Mouse (Mus musculus): ENCODE results near the gene Plin5. TPM values are rescaled to one million over a fixed set of nuclear protein-coding genes. Genes with fewer than 3 reads are reported as not detected.

Gene Plin5
- polyA plus RNA-seq, 1 experiment from 2014 or later, result not detected

DNA sequence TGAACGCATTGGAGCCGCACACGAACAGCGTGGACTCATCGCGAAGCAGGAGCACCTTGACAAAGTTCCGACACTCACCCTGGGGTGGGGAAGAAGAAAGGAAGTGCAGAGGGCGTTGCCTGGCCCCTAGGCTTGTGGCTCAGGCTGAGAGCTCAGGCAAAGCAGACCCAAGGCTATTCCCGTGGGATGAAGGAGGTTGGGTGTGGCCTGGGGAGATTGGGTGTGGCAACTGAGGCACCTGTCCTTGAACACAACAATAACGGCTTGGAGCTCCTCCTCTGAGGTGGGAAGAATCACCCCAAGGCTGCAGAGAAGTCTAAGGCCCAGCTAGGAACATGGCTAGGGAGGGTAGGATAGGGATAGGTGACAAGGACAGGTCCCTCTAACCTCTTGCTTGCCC, 13.7 kb upstream of the Plin5 start:
- 94% methylated on average over 10 of the region's 10 CpGs for WGBS
- no peak overlapping the region for H3K27ac ChIP-seq
- H3K9me3 ChIP-seq, result no peaks in the 10 kb centered on the region
- ATAC-seq (ENCODE audit: low FRiP score, low read depth), result no peak
- peaks cover 18% of the 10 kb centered on the region for H3K27me3 ChIP-seq
- H3K9ac ChIP-seq, result no peak overlapping the region
- H3K4me1 ChIP-seq, result peaks cover 18% of the 10 kb centered on the region
- H3K4me2 ChIP-seq (replicated peaks), result no peak overlapping the region
- H3K36me3 ChIP-seq, result no peaks in the 10 kb centered on the region; the same call in none of the 2 replicates
- H3K4me3 ChIP-seq, result no peak overlapping the region

GRCm38 (mm10) chr17:56128246-56128645, 10.8 kb upstream of the Plin5 start:
- H3K9ac ChIP-seq, result no peak overlapping the region
- peaks cover 1% of the 10 kb centered on the region for H3K9me3 ChIP-seq
- WGBS, result 80% methylated on average over 15 of the region's 15 CpGs
- peaks cover 13% of the 10 kb centered on the region; the same call in 1 of the 2 replicates for H3K4me1 ChIP-seq
- ATAC-seq (ENCODE audit: low FRiP score, low read depth), result no peak
- H3K27ac ChIP-seq, result no peak overlapping the region
- no peak overlapping the region for H3K4me2 ChIP-seq (replicated peaks)
- H3K36me3 ChIP-seq, result no peaks in the 10 kb centered on the region; the same call in none of the 2 replicates
- H3K4me3 ChIP-seq, result no peak overlapping the region
- peaks cover 35% of the 10 kb centered on the region for H3K27me3 ChIP-seq

- WGBS, result 65% methylated on average over 11 of the region's 11 CpGs
Observed at GRCm38 (mm10) chr17:56126175-56126574, 8.8 kb upstream of the Plin5 start.

GRCm38 (mm10) chr17:56125276-56125630, 7.9 kb upstream of the Plin5 start:
- H3K9me3 ChIP-seq, result peaks cover 17% of the 10 kb centered on the region
- H3K27me3 ChIP-seq, result peaks cover 65% of the 10 kb centered on the region
- H3K9ac ChIP-seq, result no peak overlapping the region
- no peak for ATAC-seq (ENCODE audit: low FRiP score, low read depth)
- H3K4me2 ChIP-seq (replicated peaks), result no peak overlapping the region
- H3K4me3 ChIP-seq, result no peak overlapping the region
- H3K36me3 ChIP-seq, result peaks cover 8% of the 10 kb centered on the region
- WGBS, result 90% methylated on average over 4 of the region's 4 CpGs
- no peak overlapping the region for H3K27ac ChIP-seq
- H3K4me1 ChIP-seq, result peaks cover 16% of the 10 kb centered on the region

More at GRCm38 (mm10) chr17:56126175-56126574, 8.8 kb upstream of the Plin5 start:
- peaks cover 12% of the 10 kb centered on the region; the same call in 1 of the 2 replicates for H3K4me1 ChIP-seq
- peaks cover 56% of the 10 kb centered on the region for H3K27me3 ChIP-seq
- H3K4me3 ChIP-seq, result no peak overlapping the region
- H3K9me3 ChIP-seq, result peaks cover 17% of the 10 kb centered on the region
- no peak for ATAC-seq (ENCODE audit: low FRiP score, low read depth)
- H3K36me3 ChIP-seq, result peaks cover 8% of the 10 kb centered on the region
- H3K27ac ChIP-seq, result no peak overlapping the region
- no peak overlapping the region for H3K4me2 ChIP-seq (replicated peaks)
- H3K9ac ChIP-seq, result no peak overlapping the region

DNA sequence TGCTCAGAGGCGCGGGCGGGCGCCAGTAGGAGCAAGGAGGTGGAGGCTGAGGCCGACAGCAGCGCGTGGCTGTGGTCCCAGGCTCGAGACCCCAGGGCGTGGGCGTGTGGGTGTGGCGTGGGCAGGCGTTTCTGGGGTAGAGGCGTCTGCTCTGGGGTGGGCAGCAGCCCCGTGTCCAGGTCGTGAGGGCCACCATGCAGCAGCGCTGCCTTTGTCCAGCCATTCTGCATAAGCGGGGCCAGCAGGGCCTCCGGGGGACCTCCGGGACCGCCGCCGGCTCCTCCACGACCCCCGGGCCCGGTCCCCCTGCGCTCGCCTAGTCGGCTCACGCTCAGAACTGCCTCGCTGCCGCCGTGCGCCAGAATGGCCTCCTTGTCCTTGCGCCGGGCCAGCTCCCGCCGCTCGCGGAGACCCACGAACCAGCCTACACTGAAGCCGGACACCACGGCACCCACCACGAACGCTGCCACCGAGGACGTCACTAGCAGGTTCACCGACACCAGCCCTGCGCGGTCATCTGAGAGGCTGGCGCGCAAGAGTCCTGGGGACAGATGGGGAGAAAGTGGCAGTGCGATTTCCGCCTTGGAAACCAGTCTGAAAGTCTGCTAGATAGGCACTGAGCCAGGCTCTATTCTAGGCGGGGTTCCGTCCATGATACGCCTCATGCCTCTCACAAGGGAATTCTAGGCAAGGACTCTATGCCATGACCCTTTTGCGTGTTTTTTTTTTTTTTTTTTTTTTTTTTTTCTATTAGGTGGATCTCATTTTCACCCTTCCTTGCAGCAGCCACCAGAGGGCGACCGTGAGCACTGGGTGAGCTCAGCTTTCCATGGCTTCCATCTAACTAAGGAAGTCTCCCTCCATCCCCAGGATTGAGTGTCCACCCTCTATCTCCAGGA, 7.2 kb upstream of the Plin5 start:
- peak overlapping the region; percentile 46 for H3K4me3 ChIP-seq
- H3K4me1 ChIP-seq, result peaks cover 22% of the 10 kb centered on the region
- 9% methylated on average over 50 of the region's 59 CpGs for WGBS
- peaks cover 71% of the 10 kb centered on the region for H3K27me3 ChIP-seq
- H3K36me3 ChIP-seq, result peaks cover 8% of the 10 kb centered on the region
- no peak for ATAC-seq (ENCODE audit: low FRiP score, low read depth)
- H3K9ac ChIP-seq, result peak overlapping the region; percentile 68
- H3K4me2 ChIP-seq (replicated peaks), result peak overlapping the region; percentile 77
- peaks cover 17% of the 10 kb centered on the region for H3K9me3 ChIP-seq
- no peak overlapping the region for H3K27ac ChIP-seq

- Histone ChIP-seq H3K27me3 (peaks cover 80% of the 10 kb centered on the region), H3K4me2 (replicated peaks) (peak overlapping the region; percentile 77), H3K4me3 (peak overlapping the region; percentile 46), H3K9ac (peak overlapping the region; percentile 68), H3K36me3 (peaks cover 8% of the 10 kb centered on the region), H3K4me1 (peaks cover 24% of the 10 kb centered on the region), H3K27ac (no peak overlapping the region), H3K9me3 (peaks cover 17% of the 10 kb centered on the region)
- WGBS, result 41% methylated on average over 59 of the region's 59 CpGs
- no peak for ATAC-seq (ENCODE audit: low FRiP score, low read depth)
Observed at GRCm38 (mm10) chr17:56123681-56124340, 6.4 kb upstream of the Plin5 start.

GRCm38 (mm10) chr17:56123161-56123560, 5.8 kb upstream of the Plin5 start:
- Histone ChIP-seq H3K9me3 (peaks cover 17% of the 10 kb centered on the region), H3K4me3 (no peak overlapping the region), H3K27me3 (peaks cover 86% of the 10 kb centered on the region), H3K4me1 (peaks cover 24% of the 10 kb centered on the region), H3K9ac (no peak overlapping the region), H3K4me2 (replicated peaks) (no peak overlapping the region), H3K36me3 (peaks cover 8% of the 10 kb centered on the region), H3K27ac (no peak overlapping the region)
- no peak for ATAC-seq (ENCODE audit: low FRiP score, low read depth)
- 85% methylated on average over 12 of the region's 12 CpGs for WGBS

GRCm38 (mm10) chr17:56121826-56122225, 4.4 kb upstream of the Plin5 start, which contains the start of gene Lrg1:
Gene Lrg1 (minus strand): TSS chr17:56122001.
- peaks cover 99% of the 10 kb centered on the region for H3K27me3 ChIP-seq
- no peak within 1 kb of the TSS for H3K27ac ChIP-seq
- H3K4me3 ChIP-seq, result no peak within 1 kb of the TSS
- WGBS, result 52% methylated on average over 2 of the region's 2 CpGs
- H3K9me3 ChIP-seq, result peaks cover 17% of the 10 kb centered on the region
- no peak within 1 kb of the TSS for H3K9ac ChIP-seq
- H3K36me3 ChIP-seq, result peaks cover 8% of the 10 kb centered on the region
- ATAC-seq (ENCODE audit: low FRiP score, low read depth), result no peak
- H3K4me2 ChIP-seq (replicated peaks), result no peak within 1 kb of the TSS
- peaks cover 30% of the 10 kb centered on the region for H3K4me1 ChIP-seq

DNA sequence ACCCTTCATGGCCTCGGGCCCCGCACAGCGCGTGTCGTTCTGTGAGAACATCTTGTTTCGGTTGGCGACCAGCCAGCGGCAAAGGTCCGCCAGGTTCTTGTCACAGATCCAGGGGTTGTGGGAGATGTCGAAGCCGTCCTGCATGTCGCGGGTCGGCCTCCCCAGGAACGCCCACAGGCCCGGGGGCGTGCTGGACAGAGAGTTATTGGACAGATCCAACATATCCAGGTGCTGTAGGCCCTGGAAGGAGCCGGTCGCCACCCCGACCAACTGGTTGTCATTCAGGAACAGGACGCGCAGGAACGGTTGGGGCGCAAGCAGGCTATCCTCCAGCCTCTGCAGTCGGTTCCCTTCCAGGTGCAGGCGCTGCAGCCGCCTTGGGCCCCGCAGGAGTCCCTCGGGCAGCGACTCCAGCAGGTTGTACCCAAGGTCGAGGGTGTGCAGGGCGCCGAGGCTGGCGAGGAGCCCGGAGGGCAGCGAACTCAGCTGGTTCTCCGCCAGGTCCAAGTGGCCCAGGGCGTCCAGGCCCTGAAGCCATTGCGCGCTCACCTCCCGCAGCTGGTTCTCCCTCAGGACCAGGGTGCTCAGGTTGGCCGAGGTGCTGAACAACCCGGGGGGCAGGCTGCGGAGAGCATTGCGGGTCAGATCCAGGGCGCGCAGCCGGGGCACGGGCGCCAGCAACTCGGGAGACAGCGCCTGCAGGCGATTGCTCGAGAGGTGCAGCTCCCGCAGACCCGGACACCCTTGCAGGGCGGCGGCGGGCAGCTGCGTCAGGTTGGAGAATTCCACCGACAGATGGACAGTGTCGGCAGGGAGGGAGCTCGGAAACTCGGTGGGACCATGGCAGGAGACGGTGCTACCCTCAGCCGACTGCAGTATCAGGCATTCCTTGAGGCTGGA, 2.8 kb upstream of the Plin5 start:
- peaks cover 100% of the 10 kb centered on the region for H3K27me3 ChIP-seq
- peaks cover 8% of the 10 kb centered on the region for H3K36me3 ChIP-seq
- ATAC-seq (ENCODE audit: low FRiP score, low read depth), result no peak
- peaks cover 17% of the 10 kb centered on the region for H3K9me3 ChIP-seq
- no peak overlapping the region for H3K27ac ChIP-seq
- peak overlapping the region; percentile 22 for H3K4me3 ChIP-seq
- WGBS, result 6% methylated on average over 66 of the region's 66 CpGs
- H3K9ac ChIP-seq, result peak overlapping the region; percentile 35; the same call in 1 of the 2 replicates
- peaks cover 30% of the 10 kb centered on the region for H3K4me1 ChIP-seq
- peak overlapping the region; percentile 45 for H3K4me2 ChIP-seq (replicated peaks)

GRCm38 (mm10) chr17:56119431-56119830, 2.0 kb upstream of the Plin5 start:
- Histone ChIP-seq H3K36me3 (peaks cover 8% of the 10 kb centered on the region), H3K9me3 (peaks cover 17% of the 10 kb centered on the region), H3K4me2 (replicated peaks) (peak overlapping the region; percentile 45), H3K4me1 (peaks cover 25% of the 10 kb centered on the region), H3K4me3 (peak overlapping the region; percentile 22; the same call in 1 of the 2 replicates), H3K9ac (no peak overlapping the region), H3K27me3 (peaks cover 92% of the 10 kb centered on the region), H3K27ac (no peak overlapping the region)
- 38% methylated on average over 12 of the region's 12 CpGs for WGBS
- ATAC-seq (ENCODE audit: low FRiP score, low read depth), result no peak

- H3K27me3 ChIP-seq, result peaks cover 60% of the 10 kb centered on the region
- no peak overlapping the region for H3K9ac ChIP-seq
- WGBS, result 80% methylated on average over 10 of the region's 10 CpGs
Observed at GRCm38 (mm10) chr17:56116193-56116592, 1.2 kb downstream of the Plin5 start.

More at GRCm38 (mm10) chr17:56116193-56116592, 1.2 kb downstream of the Plin5 start:
- no peak for ATAC-seq (ENCODE audit: low FRiP score, low read depth)
- Histone ChIP-seq H3K4me1 (peaks cover 18% of the 10 kb centered on the region), H3K27ac (no peak overlapping the region), H3K36me3 (0 out of 2 replicates have a peak, but pooled peaks cover 3% of the 10 kb centered on the region), H3K9me3 (no peaks in the 10 kb centered on the region), H3K4me3 (no peak overlapping the region), H3K4me2 (replicated peaks) (no peak overlapping the region)

Measured in limb, embryonic 13.5 days (tissue).